Mouse (Mus musculus) bone marrow, adult 2 months (tissue): Measurements from ENCODE around the gene Olfr963.

Experiments used
- CTCF ChIP-seq: fragments of 200-500 bp; IDR thresholded peaks from 2 replicates; pipeline ENCODE4 v1.5.1; 2011; ENCODE audit warnings: low read length, control low read depth; ENCODE audit not compliant: control insufficient read depth, insufficient read depth
- POLR2A ChIP-seq: fragments of 200-500 bp; IDR thresholded peaks from 2 replicates; pipeline ENCODE4 v1.6.1; 2011; ENCODE audit warnings: low read depth, mild to moderate bottlenecking, control low read depth, low read length, borderline replicate concordance; ENCODE audit not compliant: control insufficient read depth

DNA sequence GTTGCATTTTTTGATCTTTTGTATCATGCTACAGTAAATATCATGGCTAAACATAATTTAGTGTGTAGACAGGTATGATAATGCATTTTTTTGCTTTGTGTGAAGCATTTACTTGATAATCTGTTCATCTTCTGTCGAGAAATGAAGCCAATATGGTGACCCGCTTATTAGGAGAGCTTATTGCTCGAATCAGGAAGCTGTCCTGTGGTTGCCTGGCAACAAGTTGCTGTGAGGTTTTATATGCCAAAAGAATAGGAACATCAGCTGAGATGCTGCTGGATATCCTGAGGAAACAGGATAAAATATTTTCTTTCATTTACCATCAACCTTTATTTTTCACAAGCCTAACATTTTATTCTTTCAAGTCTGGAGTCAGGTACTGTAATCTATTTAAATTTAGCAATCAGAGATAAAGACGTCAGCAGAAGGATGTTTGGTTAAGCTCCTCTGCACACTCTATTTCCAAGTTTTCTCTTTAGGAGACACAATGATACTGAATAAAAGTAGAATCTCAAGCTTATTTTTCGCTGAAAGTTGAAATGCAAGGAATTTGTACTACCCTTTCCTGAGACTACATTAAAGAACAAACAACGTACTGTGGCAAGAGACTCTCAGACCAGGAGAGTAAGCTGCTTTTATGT is 12.1 kb upstream of the Olfr963 start:
- TF ChIP-seq POLR2A (no peak), CTCF (no peak)
